Mouse (Mus musculus): ENCODE data around the gene Cklf. TPM values are rescaled to one million over a fixed set of nuclear protein-coding genes. Genes with fewer than 3 reads are reported as not detected.
"Not testable (repeated sequence)": the region's sequence is repeated elsewhere in the genome, so short reads cannot be mapped to it uniquely, and the experiment has no call there.

The Cklf gene
- polyA plus RNA-seq, 1 experiment from 2014 or later = 27.9 TPM

GRCm38 (mm10) chr8:104308341-104308740, 57.7 kb downstream of the Cklf start:
- H3K9me3 ChIP-seq (ENCODE audit: control insufficient read depth, low read length); H3K4me2 ChIP-seq (ENCODE audit: low read length); H3K27me3 ChIP-seq (ENCODE audit: control insufficient read depth, insufficient read depth, low read length); ATAC-seq (ENCODE audit: insufficient number of reproducible peaks, insufficient read depth, low FRiP score, low read depth); H3K27ac ChIP-seq (replicated peaks in 1 of 2; ENCODE audit: control insufficient read depth in 1 of 2, insufficient read depth in 1 of 2, low read depth in 2 of 2, low read length in 2 of 2); H3K36me3 ChIP-seq (ENCODE audit: control insufficient read depth, insufficient read depth, low read length); H3K4me1 ChIP-seq (ENCODE audit: control insufficient read depth in 2 of 2, insufficient read depth in 2 of 2, low read length in 2 of 2); H3K4me3 ChIP-seq (ENCODE audit: control insufficient read depth in 1 of 2, insufficient read depth in 1 of 2, low read depth in 1 of 2, low read length in 2 of 2); H3K9ac ChIP-seq (ENCODE audit: low read length): not testable (repeated sequence)
- WGBS = 49% methylated on average over 6 of the region's 6 CpGs

GRCm38 (mm10) chr8:104309441-104310155, 58.9 kb downstream of the Cklf start, which contains the start of the genes Gm45711 and Cmtm1:
Gene Gm45711, minus strand, starts transcription at chr8:104310081.
Gene Cmtm1, minus strand, starts transcription at chr8:104310145.
- WGBS = 83% methylated on average over 34 of the region's 36 CpGs

GRCm38 (mm10) chr8:104312023-104312422, 61.4 kb downstream of the Cklf start:
- not testable (repeated sequence) for H3K36me3 ChIP-seq (ENCODE audit: control insufficient read depth, insufficient read depth, low read length); H3K9me3 ChIP-seq (ENCODE audit: control insufficient read depth, low read length); H3K27ac ChIP-seq (replicated peaks in 1 of 2; ENCODE audit: control insufficient read depth in 1 of 2, insufficient read depth in 1 of 2, low read depth in 2 of 2, low read length in 2 of 2); ATAC-seq (ENCODE audit: insufficient number of reproducible peaks, insufficient read depth, low FRiP score, low read depth); H3K4me3 ChIP-seq (ENCODE audit: control insufficient read depth in 1 of 2, insufficient read depth in 1 of 2, low read depth in 1 of 2, low read length in 2 of 2); H3K4me1 ChIP-seq (ENCODE audit: control insufficient read depth in 2 of 2, insufficient read depth in 2 of 2, low read length in 2 of 2); H3K27me3 ChIP-seq (ENCODE audit: control insufficient read depth, insufficient read depth, low read length); H3K9ac ChIP-seq (ENCODE audit: low read length); H3K4me2 ChIP-seq (ENCODE audit: low read length)
- WGBS = 74% methylated on average over 3 of the region's 3 CpGs

More at GRCm38 (mm10) chr8:104309441-104310155, 58.9 kb downstream of the Cklf start, which contains the start of the genes Gm45711 and Cmtm1:
- not testable (repeated sequence) for H3K4me2 ChIP-seq (ENCODE audit: low read length); H3K9ac ChIP-seq (ENCODE audit: low read length); H3K27ac ChIP-seq (replicated peaks in 1 of 2; ENCODE audit: control insufficient read depth in 1 of 2, insufficient read depth in 1 of 2, low read depth in 2 of 2, low read length in 2 of 2); H3K27me3 ChIP-seq (ENCODE audit: control insufficient read depth, insufficient read depth, low read length); ATAC-seq (ENCODE audit: insufficient number of reproducible peaks, insufficient read depth, low FRiP score, low read depth); H3K4me3 ChIP-seq (ENCODE audit: control insufficient read depth in 1 of 2, insufficient read depth in 1 of 2, low read depth in 1 of 2, low read length in 2 of 2); H3K36me3 ChIP-seq (ENCODE audit: control insufficient read depth, insufficient read depth, low read length); H3K9me3 ChIP-seq (ENCODE audit: control insufficient read depth, low read length); H3K4me1 ChIP-seq (ENCODE audit: control insufficient read depth in 2 of 2, insufficient read depth in 2 of 2, low read length in 2 of 2)

GRCm38 (mm10) chr8:104313311-104313710, 62.6 kb downstream of the Cklf start:
- Histone ChIP-seq H3K27ac (replicated peaks in 1 of 2; ENCODE audit: control insufficient read depth in 1 of 2, insufficient read depth in 1 of 2, low read depth in 2 of 2, low read length in 2 of 2) (no peak overlapping the region), H3K36me3 (ENCODE audit: control insufficient read depth, insufficient read depth, low read length) (no peaks in the 10 kb centered on the region), H3K9ac (ENCODE audit: low read length) (no peak overlapping the region), H3K9me3 (ENCODE audit: control insufficient read depth, low read length) (no peaks in the 10 kb centered on the region), H3K4me1 (ENCODE audit: control insufficient read depth in 2 of 2, insufficient read depth in 2 of 2, low read length in 2 of 2) (no peaks in the 10 kb centered on the region), H3K4me2 (ENCODE audit: low read length) (no peak overlapping the region), H3K4me3 (ENCODE audit: control insufficient read depth in 1 of 2, insufficient read depth in 1 of 2, low read depth in 1 of 2, low read length in 2 of 2) (no peak overlapping the region), H3K27me3 (ENCODE audit: control insufficient read depth, insufficient read depth, low read length) (no peaks in the 10 kb centered on the region)
- no peak for ATAC-seq (ENCODE audit: insufficient number of reproducible peaks, insufficient read depth, low FRiP score, low read depth)
- 40% methylated on average over 4 of the region's 4 CpGs for WGBS

Other genes with a start within 250 kb of the Cklf start
- gene Cdh5, start 149.2 kb upstream of the Cklf start, polyA plus RNA-seq (2014; fragmentation: Nextera tagmentation; extraction: Ambion mirVana) = 54.6 and 61.5 TPM in 2 replicates
- 1.3 and 1.5 TPM in 2 replicates for gene Bean1, start 80.4 kb upstream of the Cklf start, polyA plus RNA-seq (2014; fragmentation: Nextera tagmentation; extraction: Ambion mirVana)
- gene Tk2, start 2.3 kb upstream of the Cklf start, polyA plus RNA-seq (2014; fragmentation: Nextera tagmentation; extraction: Ambion mirVana) = 12.9 and 13.7 TPM in 2 replicates
- not detected in 2 replicates for gene Cmtm2a, start 42.3 kb downstream of the Cklf start, polyA plus RNA-seq (2014; fragmentation: Nextera tagmentation; extraction: Ambion mirVana)
- not detected in 2 replicates for gene Gm45711, start 59.2 kb downstream of the Cklf start, polyA plus RNA-seq (2014; fragmentation: Nextera tagmentation; extraction: Ambion mirVana)
- not detected in 2 replicates for gene Cmtm1, start 59.3 kb downstream of the Cklf start, polyA plus RNA-seq (2014; fragmentation: Nextera tagmentation; extraction: Ambion mirVana)
- gene Gm11020, start 70.7 kb downstream of the Cklf start, polyA plus RNA-seq (2014; fragmentation: Nextera tagmentation; extraction: Ambion mirVana) = not detected in 2 replicates
- gene Cmtm2b, start 71.4 kb downstream of the Cklf start, polyA plus RNA-seq (2014; fragmentation: Nextera tagmentation; extraction: Ambion mirVana) = not detected in 2 replicates
- gene Cmtm3, start 88.5 kb downstream of the Cklf start, polyA plus RNA-seq (2014; fragmentation: Nextera tagmentation; extraction: Ambion mirVana) = 94.1 and 103 TPM in 2 replicates
- 2.1 and 2.4 TPM in 2 replicates for gene Cmtm4, start 144.9 kb downstream of the Cklf start, polyA plus RNA-seq (2014; fragmentation: Nextera tagmentation; extraction: Ambion mirVana)
- gene Dync1li2, start 192.2 kb downstream of the Cklf start, polyA plus RNA-seq (2014; fragmentation: Nextera tagmentation; extraction: Ambion mirVana) = 55.0 and 57.0 TPM in 2 replicates